Mouse (Mus musculus) lung, adult 2 months (tissue): ENCODE results near the gene Hist1h3a. TPM values are rescaled to one million over a fixed set of nuclear protein-coding genes. Genes with fewer than 3 reads are reported as not detected.
"Not testable (repeated sequence)": the region's sequence is repeated elsewhere in the genome, so short reads cannot be mapped to it uniquely, and the experiment has no call there.

Experiments used
- DNase-seq: peaks from one replicate; pipeline ENCODE4 v3.0.0; 2022
- H3K4me1 ChIP-seq: fragments of 200-500 bp; 2 replicates; pipeline ENCODE4 v1.6.1; 2011; ENCODE audit warnings: low read length; ENCODE audit not compliant: control insufficient read depth, insufficient read depth
- H3K4me3 ChIP-seq: fragments of 200-500 bp; replicated peaks from 2 replicates; pipeline ENCODE3; 2011; ENCODE audit warnings: low read depth, mild to moderate bottlenecking, control low read depth, low read length; ENCODE audit errors: extremely low read depth
- CTCF ChIP-seq: fragments of 200-500 bp; IDR thresholded peaks from 2 replicates; pipeline ENCODE4 v1.5.1; 2011; ENCODE audit warnings: mild to moderate bottlenecking, low read length, control low read depth; ENCODE audit not compliant: insufficient read depth
- POLR2A ChIP-seq: fragments of 200-500 bp; IDR thresholded peaks from 2 replicates; pipeline ENCODE4 v1.6.1; 2011; ENCODE audit warnings: low read depth, mild to moderate bottlenecking, control low read depth, low read length, borderline replicate concordance; ENCODE audit errors: extremely low read depth
- WGBS: fragments of 180-500 bp; shearing (Covaris S2); methylation state at CpG from one replicate; pipeline ENCODE4 v1.1.7; 2018; 5-methylcytosine and 5-hydroxymethylcytosine counted together
- polyA plus RNA-seq: library from polyadenylated mRNA; depleted of rRNA; stranded (reverse); fragments of >200 nt; gene quantifications from 2 replicates; pipeline ENCODE4 v1.2.3, GENCODE M21; 2012

Hist1h3a gene
- polyA plus RNA-seq, 1 experiment = 3.1 TPM

- Histone ChIP-seq H3K4me1 (peaks cover 3% of the 10 kb centered on the region; the same call in 1 of the 2 replicates), H3K4me3 (peak overlapping the region; percentile 16)
- no peak for TF ChIP-seq POLR2A
- TF ChIP-seq CTCF = no peak
- DNase-seq = no peak
- 2% methylated on average over 11 of the region's 11 CpGs for WGBS
Measured at GRCm38 (mm10) chr13:23751478-23751956, 10.7 kb downstream of the Hist1h3a start.

GRCm38 (mm10) chr13:23750839-23751477, 11.2 kb downstream of the Hist1h3a start, which contains the start of gene Hist1h2ab:
Hist1h2ab (plus strand) TSS chr13:23751126.
- H3K4me1 ChIP-seq = not testable (repeated sequence)
- peak within 1 kb of the TSS; percentile 62 for H3K4me3 ChIP-seq
- WGBS = under 1% methylated on average over 34 of the region's 47 CpGs
- peak; percentile 55 for DNase-seq
- peak; percentile 33; the same call in 1 of the 2 replicates for TF ChIP-seq POLR2A

GRCm38 (mm10) chr13:23749563-23750121, 12.5 kb downstream of the Hist1h3a start:
- TF ChIP-seq POLR2A = no peak
- TF ChIP-seq CTCF = no peak
- Histone ChIP-seq H3K4me3 (no peak overlapping the region), H3K4me1 (peaks cover 3% of the 10 kb centered on the region; the same call in 1 of the 2 replicates)
- WGBS = 82% methylated on average over 5 of the region's 5 CpGs
- DNase-seq = no peak

- no peak for TF ChIP-seq POLR2A
- no peak for TF ChIP-seq CTCF
- 12% methylated on average over 4 of the region's 4 CpGs for WGBS
- no peak overlapping the region for H3K4me3 ChIP-seq
- DNase-seq = no peak
- H3K4me1 ChIP-seq = peaks cover 3% of the 10 kb centered on the region; the same call in 1 of the 2 replicates
Measured at GRCm38 (mm10) chr13:23747892-23748288, 14.3 kb downstream of the Hist1h3a start.

GRCm38 (mm10) chr13:23747081-23747891, 14.9 kb downstream of the Hist1h3a start:
- DNase-seq = no peak
- TF ChIP-seq CTCF = no peak
- no peak for TF ChIP-seq POLR2A
- H3K4me1 ChIP-seq = peaks cover 3% of the 10 kb centered on the region; the same call in 1 of the 2 replicates
- 7% methylated on average over 13 of the region's 13 CpGs for WGBS
- H3K4me3 ChIP-seq = no peak overlapping the region

GRCm38 (mm10) chr13:23746201-23747080, 15.7 kb downstream of the Hist1h3a start, which contains the start of gene Hist1h2bb:
Hist1h2bb (plus strand) TSS chr13:23746734.
- peak within 1 kb of the TSS; percentile 77 for H3K4me3 ChIP-seq
- TF ChIP-seq POLR2A = peak; percentile 61; the same call in 1 of the 2 replicates
- under 1% methylated on average over 43 of the region's 58 CpGs for WGBS
- not testable (repeated sequence) for H3K4me1 ChIP-seq
- DNase-seq = peak; percentile 77

GRCm38 (mm10) chr13:23745381-23746161, 16.6 kb downstream of the Hist1h3a start, which contains the start of gene Hist1h3c:
Hist1h3c (minus strand) TSS chr13:23745602.
- no peak for TF ChIP-seq CTCF
- TF ChIP-seq POLR2A = no peak
- H3K4me1 ChIP-seq = peaks cover 7% of the 10 kb centered on the region
- H3K4me3 ChIP-seq = peak within 1 kb of the TSS; percentile 77
- WGBS = 2% methylated on average over 25 of the region's 28 CpGs
- DNase-seq = peak; percentile 76
